Mouse (Mus musculus) kidney, postnatal 4 days (tissue): ENCODE results near the gene Edf1.
"Not testable (repeated sequence)": the region's sequence is repeated elsewhere in the genome, so short reads cannot be mapped to it uniquely, and the experiment has no call there.

ENCODE experiments used
- DNase-seq, 2 experiments: peaks; one replicate each; pipeline ENCODE4 v3.0.0; 2021; ENCODE audit warnings: mixed read lengths in 2 of 2

The Edf1 gene

GRCm38 (mm10) chr2:25557221-25557963, at the start of gene Edf1:
Gene Edf1, plus strand, starts transcription at chr2:25557847.
- DNase-seq = peak; percentile 95 to 97

DNA sequence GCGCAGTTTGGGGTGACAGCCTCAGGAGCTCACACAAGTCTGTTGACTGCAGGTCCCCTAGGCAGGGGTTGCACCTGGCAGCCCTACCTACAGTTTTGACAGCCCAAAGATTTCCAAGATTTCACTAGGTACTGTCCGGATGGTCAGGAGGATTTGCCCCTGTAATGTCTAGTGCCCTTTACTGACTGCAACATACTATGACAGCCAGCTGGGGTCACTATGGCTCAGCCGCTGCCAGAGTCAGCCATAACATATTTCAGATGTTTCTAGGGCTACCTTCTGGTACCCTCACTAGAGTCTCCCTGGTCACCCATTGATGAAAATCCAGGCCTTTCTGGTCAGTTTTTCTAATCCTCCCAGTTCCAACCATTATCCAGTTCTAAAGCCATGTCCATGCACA, 47.7 kb upstream of the Edf1 start:
- no peak for DNase-seq

- no peak for DNase-seq
Observed at GRCm38 (mm10) chr2:25526510-25527302, 30.9 kb upstream of the Edf1 start.

- no peak for DNase-seq
Observed at GRCm38 (mm10) chr2:25533707-25534106, 23.9 kb upstream of the Edf1 start.

GRCm38 (mm10) chr2:25534178-25534865, 23.3 kb upstream of the Edf1 start:
- peak; percentile 25 to 51 for DNase-seq

GRCm38 (mm10) chr2:25534866-25535182, 22.8 kb upstream of the Edf1 start:
- DNase-seq = no peak

- DNase-seq = no peak
Observed at GRCm38 (mm10) chr2:25536531-25536930, 21.1 kb upstream of the Edf1 start.

GRCm38 (mm10) chr2:25540541-25540948, 17.1 kb upstream of the Edf1 start:
- DNase-seq = peak in 1 of 2 experiments; percentile 50

GRCm38 (mm10) chr2:25541644-25542367, 15.8 kb upstream of the Edf1 start:
- no peak for DNase-seq

DNA sequence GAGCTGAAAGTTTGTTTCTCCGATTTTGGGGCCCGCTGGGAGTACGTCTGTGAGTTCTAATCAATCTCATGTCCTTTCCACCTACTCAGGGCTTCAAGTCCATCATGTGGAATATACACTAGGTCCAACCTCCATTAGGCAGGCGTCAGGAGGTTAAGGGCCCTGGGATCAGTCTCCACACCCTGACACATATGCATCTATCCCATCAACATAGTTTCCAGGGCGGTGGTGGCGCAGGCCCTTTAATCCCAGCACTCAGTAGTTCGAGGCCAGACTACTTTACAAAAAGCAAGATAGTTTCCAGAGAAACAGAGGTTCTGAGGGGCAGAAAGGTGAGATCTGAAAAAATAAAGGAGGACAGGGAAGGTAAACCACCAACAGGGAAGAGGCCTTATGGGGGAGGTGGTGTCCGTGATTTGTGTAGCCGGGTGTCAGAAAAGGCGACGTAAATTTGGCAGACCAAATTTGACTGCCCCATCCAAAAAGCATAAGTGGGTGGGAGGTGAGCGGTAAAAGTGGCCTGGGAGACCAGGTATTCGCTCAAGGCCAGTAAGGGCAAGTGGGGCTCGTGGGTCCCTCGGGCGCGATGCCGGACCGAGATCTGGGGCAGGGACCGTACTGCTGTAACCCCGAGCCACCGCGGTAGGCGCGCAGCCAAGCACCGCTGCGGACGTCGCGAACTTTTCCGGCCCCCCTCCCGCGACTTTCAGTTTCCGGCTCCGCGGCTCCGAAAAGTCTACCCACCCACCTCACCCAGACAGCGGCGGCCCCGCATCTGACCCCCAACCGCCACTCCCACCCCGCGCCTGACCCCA, 11.4 kb upstream of the Edf1 start:
- no peak for DNase-seq

DNA sequence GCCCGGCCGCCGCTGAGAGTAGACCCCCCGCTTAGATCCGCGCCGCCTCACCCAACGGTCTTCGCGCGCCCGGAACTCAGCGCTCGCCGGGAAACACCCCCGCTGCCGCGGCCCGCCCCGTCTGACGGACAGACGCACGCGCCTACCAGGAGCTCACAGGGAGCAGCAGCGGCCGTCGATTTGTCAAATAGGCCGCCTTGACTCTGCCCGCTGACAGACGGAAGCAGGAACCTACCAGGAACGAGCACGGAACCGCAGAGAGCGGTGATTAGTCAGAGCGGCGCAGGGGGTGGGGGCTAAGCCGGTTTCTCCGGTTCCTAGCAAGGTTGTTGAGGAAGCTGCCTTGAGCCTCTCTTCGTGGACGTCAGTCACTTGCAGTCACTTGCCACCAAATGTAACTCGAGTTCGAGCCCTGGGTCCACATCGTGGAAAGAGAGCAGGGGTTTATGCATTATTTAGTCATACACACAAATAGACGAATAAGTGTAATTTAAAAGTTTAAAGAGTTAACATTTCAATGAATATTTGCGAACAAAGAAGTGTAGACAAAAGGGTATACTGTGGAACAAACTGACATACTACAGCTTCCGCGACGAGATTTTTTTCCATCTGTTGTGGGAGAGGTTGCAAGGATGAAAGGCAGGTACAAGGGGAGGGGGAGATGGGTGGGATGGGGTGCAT, 10.7 kb upstream of the Edf1 start, which contains the start of gene Traf2:
Traf2 (minus strand) TSS at position 130 of the 681 bp plus-strand sequence.
- DNase-seq = peak; percentile 99 to 100

DNA sequence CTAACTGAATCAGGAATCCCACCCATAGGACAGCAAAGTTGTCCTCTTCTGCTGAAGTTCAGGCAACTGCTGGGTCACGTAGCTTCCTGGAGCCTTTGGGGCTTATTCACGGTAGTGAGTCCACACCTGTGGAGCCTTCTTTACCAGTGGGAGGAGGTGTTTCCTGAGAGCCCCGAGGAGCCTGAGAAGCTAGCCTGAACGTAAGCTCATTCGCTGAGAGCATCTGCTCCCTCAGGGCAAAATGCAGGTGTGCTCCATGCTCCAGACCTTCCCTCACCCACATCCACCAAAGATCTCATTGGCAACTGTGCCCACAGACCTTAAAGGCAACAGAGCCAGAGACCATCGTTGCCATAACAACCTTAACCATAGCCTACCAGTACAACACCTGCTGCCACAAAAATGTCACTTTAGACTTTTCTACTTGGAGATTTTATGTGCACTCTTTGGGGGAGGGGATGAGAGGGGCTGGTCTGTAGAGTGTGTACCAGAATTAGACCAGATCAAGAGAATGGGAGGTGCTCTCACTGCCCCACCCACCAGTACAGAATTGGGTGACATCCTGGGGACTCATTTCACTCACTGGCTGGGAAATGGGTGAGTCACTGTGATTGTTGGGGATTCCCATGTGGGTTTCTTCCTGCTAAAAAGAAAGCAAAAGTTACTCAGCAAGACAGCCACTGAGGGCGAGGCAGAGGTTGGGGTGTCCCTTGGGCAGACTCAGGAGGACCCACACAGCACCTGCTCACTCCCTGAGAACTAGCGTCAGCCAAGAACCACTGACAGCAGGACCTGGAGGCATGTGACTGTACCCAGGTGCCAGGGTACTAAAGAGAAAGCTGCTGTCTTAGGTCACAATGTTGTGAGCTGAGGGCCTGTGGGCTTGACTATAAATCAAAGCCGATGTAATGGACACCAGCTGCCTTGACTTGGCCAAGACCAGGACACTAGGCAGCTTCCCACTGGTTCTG, 8.3 kb upstream of the Edf1 start:
- DNase-seq = no peak

GRCm38 (mm10) chr2:25551186-25551585, 6.5 kb upstream of the Edf1 start:
- DNase-seq = peak; percentile 65 to 74

GRCm38 (mm10) chr2:25553171-25553786, 4.4 kb upstream of the Edf1 start:
- DNase-seq = not testable (repeated sequence)

- not testable (repeated sequence) for DNase-seq
Observed at GRCm38 (mm10) chr2:25555479-25555878, 2.2 kb upstream of the Edf1 start.

DNA sequence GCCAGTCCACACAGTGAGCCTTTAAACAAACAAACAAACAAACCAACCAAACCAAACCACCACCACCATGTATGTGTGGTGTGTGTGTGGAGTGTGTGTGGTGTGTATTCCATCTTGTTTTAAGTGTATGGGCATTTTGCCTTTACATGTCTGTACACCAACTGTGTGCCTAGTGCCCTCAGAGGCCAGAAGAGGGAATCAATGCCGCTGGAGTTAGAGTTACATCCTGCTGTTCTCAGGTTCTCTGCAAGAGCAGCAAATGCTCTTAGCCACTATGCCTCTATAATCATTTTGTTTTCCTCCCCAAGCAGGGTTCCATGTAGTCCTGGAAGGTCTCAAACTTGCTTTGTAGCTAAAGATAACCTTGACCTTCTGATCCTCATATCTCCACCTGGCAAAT, 1.4 kb upstream of the Edf1 start:
- no peak for DNase-seq

DNA sequence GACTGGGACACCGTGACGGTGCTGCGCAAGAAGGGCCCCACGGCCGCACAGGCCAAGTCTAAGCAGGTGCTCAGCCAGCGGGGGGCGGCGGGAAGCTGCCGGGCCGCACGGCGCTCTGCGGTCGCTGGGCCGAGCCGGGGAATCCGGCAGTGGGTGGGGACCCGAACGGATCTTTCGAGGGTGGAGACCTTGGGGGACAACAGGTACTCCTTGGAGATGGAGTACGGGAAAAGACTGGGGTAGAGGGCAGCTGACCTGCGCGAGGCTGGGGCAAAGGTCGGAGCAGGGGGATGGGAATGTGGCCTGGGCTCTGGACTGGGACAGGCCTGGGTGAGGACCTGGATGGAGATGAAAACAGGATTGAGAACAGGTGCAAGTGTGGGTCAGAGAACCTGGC, 315 bp downstream of the Edf1 start:
- DNase-seq = peak in 1 of 2 experiments; percentile 70

- DNase-seq = no peak
Observed at GRCm38 (mm10) chr2:25558774-25559173, 1.1 kb downstream of the Edf1 start.

DNA sequence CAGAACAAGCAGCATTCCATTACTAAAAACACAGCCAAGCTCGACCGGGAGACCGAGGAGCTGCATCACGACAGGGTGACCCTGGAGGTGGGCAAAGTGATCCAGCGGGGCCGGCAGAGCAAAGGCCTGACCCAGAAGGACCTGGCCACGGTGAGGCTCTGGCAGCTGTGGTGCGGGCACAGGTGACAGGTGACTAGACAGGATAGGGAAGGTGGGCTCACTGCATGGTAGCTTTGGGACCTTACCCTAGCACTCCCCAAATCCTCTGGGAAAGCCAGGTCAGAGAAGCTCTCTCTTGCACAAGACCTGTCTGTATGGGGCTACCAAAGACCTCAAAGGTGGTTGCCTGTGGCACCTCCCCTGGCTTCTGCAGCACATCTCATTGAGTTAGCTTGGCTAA, 2.9 kb downstream of the Edf1 start:
- DNase-seq = no peak

- DNase-seq = no peak
Observed at GRCm38 (mm10) chr2:25561946-25562345, 4.3 kb downstream of the Edf1 start.
